Mouse (Mus musculus): ENCODE data around the gene Gm14226. TPM values are rescaled to one million over a fixed set of nuclear protein-coding genes. Genes with fewer than 3 reads are reported as not detected.
A peak's percentile ranks its signal among the peaks of the same experiment; 100 is the strongest.
"Not testable (repeated sequence)": the region's sequence is repeated elsewhere in the genome, so short reads cannot be mapped to it uniquely, and the experiment has no call there.

Gm14226 gene
- polyA plus RNA-seq, 1 experiment from 2014 or later: 0.26 TPM

DNA sequence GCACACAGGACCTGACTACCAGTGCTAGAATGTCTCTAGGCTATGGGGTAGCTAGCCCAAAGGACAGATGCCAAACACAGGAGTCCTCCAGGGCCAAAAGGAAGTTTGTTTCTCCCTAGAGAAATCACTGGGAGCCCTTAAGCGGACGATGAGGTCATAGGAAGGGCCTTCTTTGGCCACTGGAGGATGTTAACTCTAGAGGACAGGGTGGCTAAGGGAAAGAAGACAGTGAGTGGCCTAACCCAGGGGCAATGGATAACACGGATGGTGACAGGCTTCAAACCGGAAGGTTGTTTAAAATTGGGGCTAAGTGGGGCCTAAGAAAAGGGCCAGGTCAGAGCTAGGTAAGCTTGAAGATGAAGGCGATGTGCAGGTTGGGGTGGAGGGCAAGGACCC lies 32.0 kb downstream of the Gm14226 start:
- ATAC-seq (ENCODE audit: insufficient read depth): peak; percentile 26; the same call in 1 of the 2 replicates
- peak overlapping the region; percentile 84 for H3K4me2 ChIP-seq
- no peaks in the 10 kb centered on the region for H3K27me3 ChIP-seq (ENCODE audit: insufficient read depth, low read length)
- no peaks in the 10 kb centered on the region for H3K9me3 ChIP-seq (ENCODE audit: low read depth, low read length)
- no peaks in the 10 kb centered on the region for H3K36me3 ChIP-seq (ENCODE audit: insufficient read depth)
- peak overlapping the region; percentile 49 for H3K4me3 ChIP-seq (ENCODE audit: low read depth, low read length)
- H3K27ac ChIP-seq (ENCODE audit: low read depth): peak overlapping the region; percentile 74
- WGBS: 17% methylated on average over 5 of the region's 5 CpGs
- peak overlapping the region; percentile 49 for H3K9ac ChIP-seq
- H3K4me1 ChIP-seq (ENCODE audit: insufficient read depth): peaks cover 9% of the 10 kb centered on the region; the same call in 1 of the 2 replicates
- no peak for TF ChIP-seq CTCF (IDR thresholded peaks at IDR 0.05; ENCODE audit: low read depth)
- DNase-seq: peak; percentile 28

DNA sequence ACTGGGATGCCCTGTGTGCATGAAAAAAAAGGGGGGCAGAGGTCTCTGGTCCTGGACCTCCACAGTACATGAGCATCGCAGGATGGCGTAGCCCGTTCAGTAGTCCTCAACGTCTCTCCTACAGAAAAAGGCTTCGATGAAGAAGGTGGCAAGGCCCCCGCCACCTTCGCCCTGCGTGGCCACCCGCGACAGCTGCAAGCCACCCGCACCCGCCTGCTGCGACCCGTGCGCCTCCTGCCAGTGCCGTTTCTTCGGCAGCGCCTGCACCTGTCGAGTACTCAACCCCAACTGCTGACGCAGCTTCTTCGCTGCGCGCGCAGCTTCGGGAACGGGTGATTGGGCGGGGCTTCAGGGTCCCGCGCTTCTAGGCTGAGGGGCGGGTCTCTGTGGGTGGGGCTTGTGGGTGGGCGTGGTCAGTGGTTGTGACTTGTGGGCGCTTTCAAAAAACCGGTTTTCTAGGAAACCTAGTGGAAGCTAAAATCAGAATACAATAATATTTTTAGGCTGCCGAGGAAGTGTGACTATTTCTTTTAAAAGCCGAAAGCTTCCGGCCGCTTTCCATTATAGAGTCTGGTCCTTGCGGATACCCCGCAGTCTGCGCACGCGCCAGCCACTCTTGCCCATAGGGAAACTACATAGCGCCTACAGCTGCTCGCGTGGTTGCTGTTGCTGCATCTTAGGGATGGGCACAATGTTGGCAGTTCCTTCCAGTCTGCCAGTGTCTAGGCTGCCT lies 32.6 kb downstream of the Gm14226 start:
- H3K9me3 ChIP-seq (ENCODE audit: low read depth, low read length): no peaks in the 10 kb centered on the region
- H3K27me3 ChIP-seq (ENCODE audit: insufficient read depth, low read length): no peaks in the 10 kb centered on the region
- peak overlapping the region; percentile 83 for H3K27ac ChIP-seq (ENCODE audit: low read depth)
- peak overlapping the region; percentile 49 for H3K4me3 ChIP-seq (ENCODE audit: low read depth, low read length)
- H3K4me2 ChIP-seq: peak overlapping the region; percentile 84
- DNase-seq (peak; percentile 99), ATAC-seq (ENCODE audit: insufficient read depth) (peak; percentile 94)
- H3K36me3 ChIP-seq (ENCODE audit: insufficient read depth): no peaks in the 10 kb centered on the region
- under 1% methylated on average over 45 of the region's 45 CpGs for WGBS
- no peak for TF ChIP-seq CTCF (IDR thresholded peaks at IDR 0.05; ENCODE audit: low read depth)
- H3K4me1 ChIP-seq (ENCODE audit: insufficient read depth): peaks cover 9% of the 10 kb centered on the region; the same call in 1 of the 2 replicates
- H3K9ac ChIP-seq: peak overlapping the region; percentile 49

DNA sequence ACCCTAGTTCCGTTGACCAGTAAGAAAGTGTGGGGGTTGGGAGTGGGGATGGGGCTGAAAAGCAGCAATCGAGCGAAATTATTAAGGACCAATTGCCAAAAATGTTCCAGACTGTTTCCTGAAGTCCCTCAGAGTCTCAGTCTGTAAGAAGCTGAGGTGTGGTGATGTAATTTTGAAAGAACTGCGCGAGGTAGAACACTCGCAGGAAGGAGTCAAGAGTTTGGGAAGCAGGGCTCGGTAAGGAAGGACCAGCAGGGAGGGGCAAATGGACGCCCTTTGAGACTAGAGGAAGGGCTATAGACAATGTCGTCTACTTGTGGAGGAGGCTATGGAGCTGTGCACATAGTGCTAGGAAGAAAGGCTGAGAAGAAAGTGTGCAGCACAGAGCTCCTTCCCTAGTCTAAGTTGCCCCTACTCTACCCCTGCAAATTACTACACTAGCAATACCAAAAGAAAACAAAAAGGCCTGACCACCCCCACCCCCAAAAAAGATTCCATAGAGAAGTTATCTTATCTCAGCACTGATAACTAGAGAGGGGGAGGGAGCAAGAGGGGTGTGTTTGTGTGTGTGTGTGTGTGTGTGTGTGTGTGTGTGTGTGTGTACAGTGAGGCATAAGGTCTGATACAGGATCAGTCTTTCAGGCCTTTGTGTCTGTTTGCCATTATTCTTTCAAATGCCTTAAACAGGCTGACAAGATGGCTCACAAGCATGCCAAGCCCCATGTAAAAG lies 33.7 kb downstream of the Gm14226 start:
- Histone ChIP-seq H3K4me3 (ENCODE audit: low read depth, low read length) (peak overlapping the region; percentile 49), H3K4me2 (peak overlapping the region; percentile 84), H3K36me3 (ENCODE audit: insufficient read depth) (no peaks in the 10 kb centered on the region), H3K9me3 (ENCODE audit: low read depth, low read length) (no peaks in the 10 kb centered on the region), H3K27me3 (ENCODE audit: insufficient read depth, low read length) (no peaks in the 10 kb centered on the region), H3K9ac (peak overlapping the region; percentile 41), H3K4me1 (ENCODE audit: insufficient read depth) (peaks cover 9% of the 10 kb centered on the region; the same call in 1 of the 2 replicates), H3K27ac (ENCODE audit: low read depth) (peak overlapping the region; percentile 83)
- ATAC-seq (ENCODE audit: insufficient read depth) (no peak), DNase-seq (peak; percentile 49)
- 16% methylated on average over 9 of the region's 9 CpGs for WGBS
- no peak for TF ChIP-seq CTCF (IDR thresholded peaks at IDR 0.05; ENCODE audit: low read depth)

DNA sequence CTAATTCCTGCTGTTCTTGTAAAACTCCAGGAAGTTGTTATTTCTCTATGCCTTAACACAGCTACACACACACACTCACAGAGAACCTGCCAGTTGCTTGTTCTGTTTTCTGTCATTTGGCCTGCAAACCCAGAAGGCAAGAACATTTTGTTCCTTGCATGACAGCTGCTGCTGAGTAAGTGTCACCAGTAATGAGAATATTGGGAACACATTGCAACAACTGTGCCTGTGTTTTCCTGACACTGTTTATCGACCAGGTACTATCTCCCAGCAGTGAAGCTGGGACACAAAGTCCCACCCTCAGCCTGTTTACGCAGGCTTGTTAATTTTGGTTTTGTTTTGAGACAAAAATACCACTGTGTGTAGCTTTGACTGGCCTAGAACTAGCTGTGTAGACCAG lies 34.6 kb downstream of the Gm14226 start:
- H3K9ac ChIP-seq: no peak overlapping the region
- H3K36me3 ChIP-seq (ENCODE audit: insufficient read depth): no peaks in the 10 kb centered on the region
- no peak for ATAC-seq (ENCODE audit: insufficient read depth)
- no peak overlapping the region for H3K4me3 ChIP-seq (ENCODE audit: low read depth, low read length)
- H3K27ac ChIP-seq (ENCODE audit: low read depth): no peak overlapping the region
- WGBS: 75% methylated on average over 2 of the region's 2 CpGs
- H3K9me3 ChIP-seq (ENCODE audit: low read depth, low read length): no peaks in the 10 kb centered on the region
- DNase-seq: no peak
- H3K4me1 ChIP-seq (ENCODE audit: insufficient read depth): peaks cover 9% of the 10 kb centered on the region; the same call in 1 of the 2 replicates
- TF ChIP-seq CTCF (IDR thresholded peaks at IDR 0.05; ENCODE audit: low read depth): no peak
- no peak overlapping the region for H3K4me2 ChIP-seq
- no peaks in the 10 kb centered on the region for H3K27me3 ChIP-seq (ENCODE audit: insufficient read depth, low read length)

DNA sequence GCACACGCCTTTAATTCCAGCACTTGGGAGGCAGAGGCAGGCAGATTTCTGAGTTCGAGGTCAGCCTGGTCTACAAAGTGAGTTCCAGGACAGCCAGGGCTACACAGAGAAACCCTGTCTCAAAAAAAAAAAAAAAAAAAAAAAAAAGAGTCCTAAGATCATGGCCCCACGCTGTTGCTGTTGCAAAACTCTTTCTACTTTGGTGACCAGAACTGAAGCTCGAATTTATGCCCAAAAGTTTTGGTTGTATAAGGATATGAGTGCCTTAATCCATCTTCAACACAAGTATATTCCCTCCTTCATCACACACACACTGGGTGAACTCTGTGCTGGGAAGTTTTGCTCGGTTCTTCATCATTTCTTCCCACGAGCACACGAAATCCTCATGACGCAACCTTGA lies 35.4 kb downstream of the Gm14226 start:
- H3K4me1 ChIP-seq (ENCODE audit: insufficient read depth); H3K4me2 ChIP-seq; H3K9ac ChIP-seq; H3K36me3 ChIP-seq (ENCODE audit: insufficient read depth); H3K9me3 ChIP-seq (ENCODE audit: low read depth, low read length); DNase-seq; H3K27ac ChIP-seq (ENCODE audit: low read depth); H3K4me3 ChIP-seq (ENCODE audit: low read depth, low read length); H3K27me3 ChIP-seq (ENCODE audit: insufficient read depth, low read length); ATAC-seq (ENCODE audit: insufficient read depth): not testable (repeated sequence)
- WGBS: 92% methylated on average over 8 of the region's 8 CpGs

DNA sequence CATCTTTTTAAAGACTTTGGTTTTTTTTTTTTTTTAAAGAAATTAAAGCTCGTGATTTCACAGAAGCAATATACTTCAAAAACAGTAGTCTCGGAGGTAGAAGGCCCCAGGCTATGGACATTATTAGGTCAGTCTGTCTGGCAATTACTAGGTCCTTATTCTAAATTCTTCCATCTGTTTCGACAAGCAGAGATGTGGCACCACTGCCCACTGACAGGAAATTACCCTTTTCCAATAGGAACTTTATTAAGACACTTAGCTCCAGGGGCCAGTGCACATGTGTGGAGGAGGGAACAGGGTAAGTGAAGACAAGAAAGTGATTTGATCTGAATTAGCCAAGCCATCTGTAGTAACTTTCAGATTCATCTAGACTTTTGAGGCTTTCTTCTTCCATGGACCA lies 36.6 kb downstream of the Gm14226 start:
- H3K27ac ChIP-seq (ENCODE audit: low read depth): no peak overlapping the region
- ATAC-seq (ENCODE audit: insufficient read depth) (no peak), DNase-seq (no peak)
- TF ChIP-seq CTCF (IDR thresholded peaks at IDR 0.05; ENCODE audit: low read depth): no peak
- no peak overlapping the region for H3K4me2 ChIP-seq
- 90% methylated on average over 3 of the region's 3 CpGs for WGBS
- peaks cover 9% of the 10 kb centered on the region; the same call in 1 of the 2 replicates for H3K4me1 ChIP-seq (ENCODE audit: insufficient read depth)
- no peaks in the 10 kb centered on the region for H3K27me3 ChIP-seq (ENCODE audit: insufficient read depth, low read length)
- H3K36me3 ChIP-seq (ENCODE audit: insufficient read depth): peaks cover 9% of the 10 kb centered on the region
- no peak overlapping the region for H3K9ac ChIP-seq
- no peak overlapping the region for H3K4me3 ChIP-seq (ENCODE audit: low read depth, low read length)
- no peaks in the 10 kb centered on the region for H3K9me3 ChIP-seq (ENCODE audit: low read depth, low read length)

GRCm38 (mm10) chr2:155056076-155056578 lies 38.1 kb downstream of the Gm14226 start:
- H3K9me3 ChIP-seq (ENCODE audit: low read depth, low read length): no peaks in the 10 kb centered on the region
- no peak for TF ChIP-seq CTCF (IDR thresholded peaks at IDR 0.05; ENCODE audit: low read depth)
- no peak overlapping the region for H3K9ac ChIP-seq
- ATAC-seq (ENCODE audit: insufficient read depth) (no peak), DNase-seq (no peak)
- no peaks in the 10 kb centered on the region for H3K27me3 ChIP-seq (ENCODE audit: insufficient read depth, low read length)
- no peak overlapping the region for H3K4me3 ChIP-seq (ENCODE audit: low read depth, low read length)
- H3K4me1 ChIP-seq (ENCODE audit: insufficient read depth): peaks cover 5% of the 10 kb centered on the region; the same call in 1 of the 2 replicates
- no peak overlapping the region for H3K4me2 ChIP-seq
- no peak overlapping the region for H3K27ac ChIP-seq (ENCODE audit: low read depth)
- peaks cover 17% of the 10 kb centered on the region for H3K36me3 ChIP-seq (ENCODE audit: insufficient read depth)
- 62% methylated on average over 5 of the region's 5 CpGs for WGBS

Measured in lung, embryonic 14.5 days (tissue).